Mouse (Mus musculus) myocyte (in vitro differentiated cells): ENCODE data around the gene Ghdc.

ENCODE experiments used
- CEBPB ChIP-seq: IDR thresholded peaks from 2 replicates; pipeline ENCODE4 v1.6.1; 2011; ENCODE audit warnings: mild to moderate bottlenecking, moderate library complexity; ENCODE audit not compliant: poor library complexity, insufficient read depth, severe bottlenecking
- E2F4 ChIP-seq: IDR thresholded peaks from one replicate; pipeline ENCODE4 v1.6.1; 2011; ENCODE audit warnings: mild to moderate bottlenecking, control low read depth, moderate library complexity; ENCODE audit not compliant: insufficient read depth
- MAX ChIP-seq: IDR thresholded peaks from one replicate; pipeline ENCODE4 v1.6.1; 2011; ENCODE audit warnings: low read depth, mild to moderate bottlenecking, control low read depth
- MYOD1 ChIP-seq, 3 experiments: IDR thresholded peaks; one replicate each; pipeline ENCODE4 v1.6.1; 2011; ENCODE audit warnings: control low read depth in 2 of 3, low read depth in 2 of 3, mild to moderate bottlenecking in 2 of 3, moderate library complexity in 1 of 3; ENCODE audit not compliant: insufficient read length in 2 of 3, control insufficient read depth in 1 of 3
- MYOG ChIP-seq, 3 experiments: IDR thresholded peaks; one replicate each; pipeline ENCODE4 v1.6.1; 2011; ENCODE audit warnings: control low read depth in 2 of 3, low read depth in 2 of 3, mild to moderate bottlenecking in 2 of 3; ENCODE audit not compliant: insufficient read length in 2 of 3, control insufficient read depth in 1 of 3, insufficient read depth in 1 of 3
- POLR2A ChIP-seq: IDR thresholded peaks from one replicate; pipeline ENCODE4 v1.6.1; 2011; ENCODE audit warnings: low read depth, mild to moderate bottlenecking, control low read depth, moderate library complexity; ENCODE audit not compliant: insufficient read length
- POLR2AphosphoS2 ChIP-seq: IDR thresholded peaks from one replicate; pipeline ENCODE4 v1.6.1; 2011; ENCODE audit warnings: low read depth, control low read depth; ENCODE audit not compliant: insufficient read length
- REST ChIP-seq: IDR thresholded peaks from one replicate; pipeline ENCODE4 v1.6.1; 2011; ENCODE audit warnings: mild to moderate bottlenecking, control low read depth, moderate library complexity; ENCODE audit not compliant: insufficient read depth, insufficient read length
- SRF ChIP-seq: IDR thresholded peaks from one replicate; pipeline ENCODE4 v1.6.1; 2011; ENCODE audit warnings: low read depth; ENCODE audit not compliant: control insufficient read depth, insufficient read length
- TCF12 ChIP-seq: IDR thresholded peaks from one replicate; pipeline ENCODE4 v1.6.1; 2011; ENCODE audit warnings: mild to moderate bottlenecking, control low read depth; ENCODE audit not compliant: poor library complexity, insufficient read depth, severe bottlenecking
- USF1 ChIP-seq: IDR thresholded peaks from one replicate; pipeline ENCODE4 v1.6.1; 2011; ENCODE audit warnings: low read depth, mild to moderate bottlenecking, control low read depth, moderate library complexity

DNA sequence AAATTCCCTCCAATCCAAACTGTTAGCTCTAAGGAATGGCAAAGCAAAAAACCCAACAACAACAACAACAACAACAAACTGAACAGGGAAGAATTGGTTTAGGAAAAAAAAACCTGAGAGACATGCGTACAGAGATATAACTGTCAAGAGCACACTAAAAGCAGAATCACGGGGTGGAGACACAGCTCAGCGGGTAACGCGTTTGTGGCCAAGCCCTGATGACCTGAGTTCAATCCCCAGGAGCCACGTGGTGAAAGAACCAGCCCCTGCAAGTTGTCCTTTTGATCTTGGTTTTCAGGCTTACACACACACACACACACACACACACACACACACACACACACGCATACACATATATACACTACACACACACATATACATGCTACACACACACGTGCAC is 48.3 kb upstream of the Ghdc start:
- no peak for TF ChIP-seq MAX
- TF ChIP-seq POLR2A: no peak
- no peak for TF ChIP-seq E2F4
- TF ChIP-seq TCF12: no peak
- no peak for TF ChIP-seq USF1
- no peak for TF ChIP-seq POLR2AphosphoS2
- no peak for TF ChIP-seq REST
- no peak for TF ChIP-seq MYOD1 (IDR thresholded peaks at IDR 0.05; ENCODE audit: control insufficient read depth in 1 of 3, insufficient read length in 2 of 3, low read depth in 2 of 3)
- no peak for TF ChIP-seq MYOG (IDR thresholded peaks at IDR 0.05; ENCODE audit: control insufficient read depth in 1 of 3, insufficient read depth in 1 of 3, insufficient read length in 2 of 3, low read depth in 2 of 3)
- no peak for TF ChIP-seq SRF
- TF ChIP-seq CEBPB: no peak
